Mouse (Mus musculus) kidney, adult 2 months (tissue): ENCODE data around the gene St6gal1. TPM values are rescaled to one million over a fixed set of nuclear protein-coding genes. Genes with fewer than 3 reads are reported as not detected.

Source experiments
- DNase-seq: peaks from one replicate; pipeline ENCODE4 v3.0.0; 2021
- H3K27ac ChIP-seq: fragments of 200-500 bp; 2 replicates; pipeline ENCODE4 v1.5.1; 2012; ENCODE audit warnings: low read depth, low read length, control low read depth, inconsistent platforms; ENCODE audit not compliant: insufficient read depth
- H3K27me3 ChIP-seq: fragments of 200-500 bp; replicated peaks from 2 replicates; pipeline ENCODE4 v1.6.1; 2012; ENCODE audit warnings: mild to moderate bottlenecking, moderate library complexity, low read length, inconsistent platforms; ENCODE audit not compliant: control insufficient read depth, insufficient read depth
- H3K36me3 ChIP-seq: fragments of 200-500 bp; 2 replicates; pipeline ENCODE4 v1.6.1; 2012; ENCODE audit warnings: mild to moderate bottlenecking, moderate library complexity, low read length, inconsistent platforms; ENCODE audit not compliant: control insufficient read depth, insufficient read depth
- H3K4me1 ChIP-seq: fragments of 200-500 bp; 2 replicates; pipeline ENCODE4 v1.6.1; 2011; ENCODE audit warnings: low read length; ENCODE audit not compliant: control insufficient read depth, insufficient read depth
- H3K4me3 ChIP-seq: fragments of 200-500 bp; 2 replicates; pipeline ENCODE4 v1.5.1; 2011; ENCODE audit warnings: mild to moderate bottlenecking, low read depth, low read length, control low read depth; ENCODE audit not compliant: insufficient read depth
- CTCF ChIP-seq: fragments of 200-500 bp; conservative IDR thresholded peaks from 2 replicates; pipeline ENCODE4 v1.5.1; 2011; ENCODE audit warnings: low read depth, mild to moderate bottlenecking, control low read depth, low read length, moderate library complexity, mixed read lengths; ENCODE audit not compliant: insufficient read depth, insufficient read length
- POLR2A ChIP-seq: fragments of 200-500 bp; IDR thresholded peaks from one replicate; pipeline ENCODE4 v1.6.1; 2011; ENCODE audit warnings: low read depth, low read length, control low read depth
- WGBS: fragments of 180-500 bp; shearing (Covaris S2); methylation state at CpG from one replicate; pipeline ENCODE4 v1.1.7; 2018; 5-methylcytosine and 5-hydroxymethylcytosine counted together
- polyA plus RNA-seq: library from polyadenylated mRNA; depleted of rRNA; stranded (reverse); fragments of >200 nt; gene quantifications from 2 replicates; pipeline ENCODE4 v1.2.3, GENCODE M21; 2012

Gene St6gal1
- polyA plus RNA-seq, 1 experiment: 10.1 TPM

DNA sequence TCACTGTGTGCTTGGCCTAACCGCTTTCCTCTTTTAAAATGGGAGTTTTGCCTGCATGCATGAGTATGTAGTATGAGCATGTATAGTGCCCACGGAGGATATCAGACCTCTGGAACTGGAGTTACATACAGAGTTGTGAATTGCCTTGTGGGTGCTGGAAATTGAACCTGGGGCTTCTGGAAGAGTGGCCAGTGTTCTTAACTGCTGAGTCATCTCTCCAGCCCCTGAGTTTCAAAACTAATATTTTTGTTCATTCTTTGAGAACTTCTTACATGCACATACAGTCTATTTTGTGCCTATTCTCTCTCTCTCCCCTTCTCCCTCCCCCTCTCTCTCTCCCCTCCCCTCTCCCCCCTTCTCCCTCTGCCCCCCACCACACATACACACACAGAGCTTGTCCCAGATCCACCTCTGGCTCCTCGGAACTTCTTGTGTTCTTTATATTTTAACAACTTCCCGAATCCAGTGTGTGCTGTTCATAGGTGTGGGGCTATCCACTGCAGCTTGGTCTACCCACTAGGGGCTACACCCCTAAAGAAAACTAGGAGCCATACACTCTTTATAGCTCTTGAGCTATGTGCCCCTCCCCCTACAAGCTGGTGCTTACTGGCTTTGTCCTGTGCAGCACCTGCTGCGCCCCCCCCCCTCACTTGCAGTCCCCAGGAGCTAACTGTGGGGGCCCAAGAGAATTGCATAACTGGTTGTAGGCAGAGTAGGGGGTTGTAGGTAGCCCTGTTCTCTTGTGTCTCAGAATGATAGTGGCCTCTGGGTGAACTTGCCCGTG lies 100.5 kb downstream of the St6gal1 start:
- Histone ChIP-seq H3K27me3 (no peaks in the 10 kb centered on the region), H3K4me1 (0 out of 2 replicates have a peak, but pooled peaks cover 3% of the 10 kb centered on the region), H3K27ac (no peak overlapping the region), H3K4me3 (no peak overlapping the region), H3K36me3 (no peaks in the 10 kb centered on the region)
- TF ChIP-seq POLR2A (no peak), CTCF (no peak)
- no peak for DNase-seq
- WGBS: 82% methylated on average over 6 of the region's 6 CpGs

GRCm38 (mm10) chr16:23326664-23327063 lies 102.1 kb downstream of the St6gal1 start:
- no peak for DNase-seq
- 0 out of 2 replicates have a peak, but pooled peaks cover 3% of the 10 kb centered on the region for H3K4me1 ChIP-seq
- H3K27me3 ChIP-seq: no peaks in the 10 kb centered on the region
- no peak overlapping the region for H3K27ac ChIP-seq
- H3K36me3 ChIP-seq: no peaks in the 10 kb centered on the region
- H3K4me3 ChIP-seq: no peak overlapping the region
- WGBS: 93% methylated on average over 6 of the region's 6 CpGs
- TF ChIP-seq CTCF: no peak
- TF ChIP-seq POLR2A: no peak

GRCm38 (mm10) chr16:23327266-23327665 lies 102.7 kb downstream of the St6gal1 start:
- H3K4me3 ChIP-seq: no peak overlapping the region
- H3K27me3 ChIP-seq: no peaks in the 10 kb centered on the region
- no peaks in the 10 kb centered on the region for H3K36me3 ChIP-seq
- H3K27ac ChIP-seq: no peak overlapping the region
- 0 out of 2 replicates have a peak, but pooled peaks cover 3% of the 10 kb centered on the region for H3K4me1 ChIP-seq
- TF ChIP-seq POLR2A: no peak
- TF ChIP-seq CTCF: no peak
- DNase-seq: no peak
- 92% methylated on average over 7 of the region's 7 CpGs for WGBS

DNA sequence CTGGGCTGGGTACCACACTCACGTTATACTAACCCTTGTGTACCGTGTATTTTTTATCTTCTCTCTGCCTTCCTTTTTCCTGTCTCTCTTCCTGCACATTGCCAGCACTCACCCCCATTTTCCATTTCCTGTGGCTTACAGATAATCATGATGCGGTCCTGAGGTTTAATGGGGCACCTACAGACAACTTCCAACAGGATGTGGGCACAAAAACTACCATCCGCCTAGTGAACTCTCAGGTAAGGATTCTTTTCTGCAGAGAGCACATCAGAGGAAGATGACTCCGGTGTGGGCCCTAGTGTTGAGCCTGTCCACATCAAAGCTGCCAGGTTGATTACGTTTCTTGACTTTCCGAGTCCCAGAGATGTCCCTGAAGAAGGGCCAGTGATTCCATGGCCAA lies 103.7 kb downstream of the St6gal1 start:
- WGBS: 84% methylated on average over 7 of the region's 7 CpGs

GRCm38 (mm10) chr16:23332136-23332535 lies 107.6 kb downstream of the St6gal1 start:
- H3K36me3 ChIP-seq: no peaks in the 10 kb centered on the region
- 54% methylated on average over 2 of the region's 2 CpGs for WGBS
- peak; percentile 13 for DNase-seq
- H3K27me3 ChIP-seq: no peaks in the 10 kb centered on the region
- H3K27ac ChIP-seq: no peak overlapping the region
- 0 out of 2 replicates have a peak, but pooled peaks cover 4% of the 10 kb centered on the region for H3K4me1 ChIP-seq
- TF ChIP-seq CTCF (no peak), POLR2A (no peak)
- H3K4me3 ChIP-seq: no peak overlapping the region

More for the DNA sequence above, 103.7 kb downstream of the St6gal1 start:
- Histone ChIP-seq H3K27me3 (no peaks in the 10 kb centered on the region), H3K27ac (no peak overlapping the region), H3K4me3 (no peak overlapping the region), H3K36me3 (no peaks in the 10 kb centered on the region), H3K4me1 (no peaks in the 10 kb centered on the region)
- TF ChIP-seq POLR2A (no peak), CTCF (no peak)
- no peak for DNase-seq

- peak; percentile 12 for DNase-seq
- WGBS: 58% methylated on average over 6 of the region's 6 CpGs
- no peaks in the 10 kb centered on the region for H3K27me3 ChIP-seq
- 0 out of 2 replicates have a peak, but pooled peaks cover 4% of the 10 kb centered on the region for H3K4me1 ChIP-seq
- TF ChIP-seq CTCF (no peak), POLR2A (no peak)
- no peaks in the 10 kb centered on the region for H3K36me3 ChIP-seq
- 0 out of 2 replicates have a peak overlapping the region, but pooled peaks have one; percentile 7 for H3K27ac ChIP-seq
- H3K4me3 ChIP-seq: no peak overlapping the region
Observed at GRCm38 (mm10) chr16:23332686-23333085, 108.1 kb downstream of the St6gal1 start.

GRCm38 (mm10) chr16:23333875-23334551 lies 109.5 kb downstream of the St6gal1 start:
- H3K4me1 ChIP-seq: 0 out of 2 replicates have a peak, but pooled peaks cover 4% of the 10 kb centered on the region
- no peak overlapping the region for H3K4me3 ChIP-seq
- WGBS: 67% methylated on average over 6 of the region's 6 CpGs
- no peak for TF ChIP-seq CTCF
- TF ChIP-seq POLR2A: no peak
- peak; percentile 58 for DNase-seq
- no peaks in the 10 kb centered on the region for H3K27me3 ChIP-seq
- H3K36me3 ChIP-seq: no peaks in the 10 kb centered on the region
- H3K27ac ChIP-seq: no peak overlapping the region
